Mouse (Mus musculus) lung, embryonic 14.5 days (tissue): ENCODE data around the gene Nhp2. TPM values are rescaled to one million over a fixed set of nuclear protein-coding genes. Genes with fewer than 3 reads are reported as not detected.

Experiments used
- ATAC-seq: fragments of 200-750 bp; cut with Nextera tagmentation; 2 replicates; pipeline ENCODE4 v1.8.0; 2017; ENCODE audit warnings: mild to moderate bottlenecking, moderate TSS enrichment, moderate library complexity; ENCODE audit not compliant: insufficient read depth
- DNase-seq: peaks from one replicate; pipeline ENCODE4 v3.0.0-alpha.2; 2015
- H3K27ac ChIP-seq: fragments of 300-500 bp; sonication (generic); 2 replicates; pipeline ENCODE4 v1.5.1; 2014; ENCODE audit warnings: low read depth, mild to moderate bottlenecking, moderate library complexity
- H3K27me3 ChIP-seq: fragments of 300-500 bp; sonication (generic); 2 replicates; pipeline ENCODE4 v1.6.1; 2014; ENCODE audit warnings: low read length, control low read depth; ENCODE audit not compliant: insufficient read depth
- H3K36me3 ChIP-seq: fragments of 300-500 bp; sonication (generic); 2 replicates; pipeline ENCODE4 v1.6.1; 2014; ENCODE audit warnings: control low read depth; ENCODE audit not compliant: insufficient read depth
- H3K4me1 ChIP-seq: fragments of 300-500 bp; sonication (generic); 2 replicates; pipeline ENCODE4 v1.6.1; 2014; ENCODE audit warnings: antibody characterized with exemption, control low read depth; ENCODE audit not compliant: insufficient read depth
- H3K4me2 ChIP-seq: fragments of 300-500 bp; sonication (generic); 2 replicates; pipeline ENCODE4 v1.6.1; 2014; ENCODE audit warnings: mild to moderate bottlenecking
- H3K4me3 ChIP-seq: fragments of 300-500 bp; sonication (generic); 2 replicates; pipeline ENCODE4 v1.5.1; 2014; ENCODE audit warnings: low read depth, low read length
- H3K9ac ChIP-seq: fragments of 300-500 bp; sonication (generic); 2 replicates; pipeline ENCODE4 v1.6.1; 2014
- H3K9me3 ChIP-seq: fragments of 300-500 bp; sonication (generic); 2 replicates; pipeline ENCODE4 v1.6.1; 2016; ENCODE audit warnings: low read depth, low read length, control low read depth
- CTCF ChIP-seq: IDR thresholded peaks from 2 replicates; pipeline ENCODE4 v1.5.1; 2016; ENCODE audit warnings: antibody characterized with exemption, low read depth
- WGBS: fragments of 180-500 bp; shearing (Covaris S2); extraction: QIAGEN DNeasy Blood & Tissue Kit; methylation state at CpG from one replicate; pipeline ENCODE4 v1.1.7; 2014; 5-methylcytosine and 5-hydroxymethylcytosine counted together
- polyA plus RNA-seq: library from polyadenylated mRNA; unstranded; fragments of >200 nt; fragmentation: Nextera tagmentation; extraction: Ambion mirVana; gene quantifications from 2 replicates; pipeline ENCODE4 v1.2.1, GENCODE M21; 2014

The Nhp2 gene
- polyA plus RNA-seq, 1 experiment from 2014 or later: 187 TPM

DNA sequence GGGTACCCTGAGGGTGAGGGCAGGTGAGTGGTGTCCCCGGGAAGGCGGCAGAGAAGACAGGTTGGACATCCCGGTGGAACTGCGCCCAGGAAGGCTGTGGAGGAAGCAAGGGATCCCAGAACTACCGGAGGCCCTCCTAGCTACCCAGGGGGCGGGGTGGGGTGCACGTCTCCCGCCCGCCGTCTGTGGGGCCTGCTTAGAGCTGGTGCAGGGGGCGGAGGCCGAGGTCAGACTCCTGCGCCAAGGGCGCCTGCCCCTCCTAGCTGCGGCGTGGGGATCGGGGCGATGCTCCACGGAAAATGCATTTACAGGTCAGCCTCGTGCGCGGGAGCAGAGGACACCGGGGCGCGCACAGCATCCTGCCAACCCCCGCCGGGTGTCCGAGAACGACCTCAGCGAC, 30.7 kb downstream of the Nhp2 start:
- no peak for TF ChIP-seq CTCF
- no peak for DNase-seq
- peak overlapping the region; percentile 78 for H3K9ac ChIP-seq
- no peaks in the 10 kb centered on the region for H3K27me3 ChIP-seq
- peaks cover 8% of the 10 kb centered on the region; the same call in 1 of the 2 replicates for H3K4me1 ChIP-seq
- H3K27ac ChIP-seq: peak overlapping the region; percentile 60; the same call in 1 of the 2 replicates
- H3K4me3 ChIP-seq: peak overlapping the region; percentile 68
- peak; percentile 47 for ATAC-seq
- no peaks in the 10 kb centered on the region for H3K9me3 ChIP-seq
- under 1% methylated on average over 30 of the region's 30 CpGs for WGBS
- H3K36me3 ChIP-seq: peaks cover 7% of the 10 kb centered on the region; the same call in 1 of the 2 replicates
- H3K4me2 ChIP-seq: peak overlapping the region; percentile 97

DNA sequence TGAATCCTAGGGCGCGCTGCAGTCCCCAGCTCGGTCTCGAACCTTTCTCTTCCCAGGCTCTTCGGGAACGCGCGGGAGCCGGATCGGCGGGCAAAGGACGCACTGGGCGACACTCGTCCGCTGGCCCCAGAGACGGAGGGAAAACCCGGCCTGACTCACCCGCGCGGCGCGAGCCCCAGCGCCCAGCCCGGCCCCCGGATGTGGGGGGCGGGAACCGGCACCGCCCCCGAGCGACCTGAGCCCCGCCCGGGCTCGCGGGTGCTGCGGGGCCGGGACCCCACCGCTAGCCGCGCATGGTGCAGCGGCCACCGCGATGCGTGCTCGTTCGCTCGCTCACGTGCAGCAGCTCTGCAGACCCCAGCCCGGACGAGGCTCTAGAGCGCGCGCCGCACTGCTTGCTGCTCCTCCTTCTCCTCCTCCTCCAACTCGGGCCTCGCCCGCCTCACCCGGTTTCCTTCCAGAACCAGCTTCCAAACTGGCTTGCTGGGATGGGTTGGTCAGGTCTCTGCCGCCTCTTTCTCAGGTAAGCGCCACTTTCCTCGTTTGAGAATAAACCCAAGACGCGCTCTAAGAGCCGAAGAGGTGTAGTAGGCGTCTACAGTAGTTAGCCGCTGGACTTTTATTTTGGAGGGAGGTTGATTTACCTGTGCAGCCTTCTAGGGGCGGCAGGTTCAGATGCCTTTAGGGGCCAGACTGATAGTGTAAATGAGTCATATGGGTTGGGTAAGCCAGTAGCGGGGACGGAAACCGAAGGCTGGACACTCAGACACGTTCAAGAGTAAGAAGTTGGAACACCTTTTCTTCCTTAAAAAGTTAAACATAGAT, 31.4 kb downstream of the Nhp2 start, which contains the start of the genes N4bp3 and D930048N14Rik:
TSS of gene N4bp3 (minus strand) at position 152 of the 825 bp plus-strand sequence.
TSS of gene D930048N14Rik (plus strand) at position 264 of the 825 bp plus-strand sequence.
- peak within 1 kb of the TSS; percentile 97 for H3K4me2 ChIP-seq
- 0 out of 2 replicates have a peak, but pooled peaks cover 2% of the 10 kb centered on the region for H3K36me3 ChIP-seq
- whole genome bisulfite sequencing: 1% methylated on average over 68 of the region's 70 CpGs
- DNase-seq (peak; percentile 85), ATAC-seq (peak; percentile 74)
- peak within 1 kb of the TSS; percentile 68 for H3K4me3 ChIP-seq
- H3K9me3 ChIP-seq: no peaks in the 10 kb centered on the region
- H3K4me1 ChIP-seq: peaks cover 8% of the 10 kb centered on the region; the same call in 1 of the 2 replicates
- H3K27me3 ChIP-seq: no peaks in the 10 kb centered on the region
- H3K27ac ChIP-seq: peak within 1 kb of the TSS; percentile 60
- TF ChIP-seq CTCF: no peak
- peak within 1 kb of the TSS; percentile 78 for H3K9ac ChIP-seq

- TF ChIP-seq CTCF: no peak
- H3K27me3 ChIP-seq: no peaks in the 10 kb centered on the region
- DNase-seq (no peak), ATAC-seq (no peak)
- H3K27ac ChIP-seq: no peak overlapping the region
- peaks cover 8% of the 10 kb centered on the region; the same call in 1 of the 2 replicates for H3K4me1 ChIP-seq
- H3K9me3 ChIP-seq: no peaks in the 10 kb centered on the region
- H3K9ac ChIP-seq: no peak overlapping the region
- H3K36me3 ChIP-seq: no peaks in the 10 kb centered on the region
- no peak overlapping the region for H3K4me2 ChIP-seq
- 87% methylated on average over 4 of the region's 4 CpGs for WGBS
- H3K4me3 ChIP-seq: no peak overlapping the region
These were observed 33.4 kb downstream of the Nhp2 start for GRCm38 (mm10) chr11:51652889-51653418.

GRCm38 (mm10) chr11:51653736-51654135, 34.2 kb downstream of the Nhp2 start:
- Histone ChIP-seq H3K4me2 (no peak overlapping the region), H3K27me3 (no peaks in the 10 kb centered on the region), H3K4me1 (peaks cover 5% of the 10 kb centered on the region; the same call in 1 of the 2 replicates), H3K36me3 (no peaks in the 10 kb centered on the region), H3K9me3 (no peaks in the 10 kb centered on the region), H3K27ac (no peak overlapping the region), H3K9ac (no peak overlapping the region), H3K4me3 (no peak overlapping the region)
- no peak for ATAC-seq
- no peak for TF ChIP-seq CTCF
- DNase-seq: no peak
- 74% methylated on average over 6 of the region's 6 CpGs for WGBS

- no peak for TF ChIP-seq CTCF
- Histone ChIP-seq H3K27ac (no peak overlapping the region), H3K4me1 (no peaks in the 10 kb centered on the region; the same call in 1 of the 2 replicates), H3K4me2 (no peak overlapping the region), H3K4me3 (no peak overlapping the region), H3K36me3 (no peaks in the 10 kb centered on the region), H3K27me3 (no peaks in the 10 kb centered on the region), H3K9ac (no peak overlapping the region), H3K9me3 (no peaks in the 10 kb centered on the region)
- no peak for ATAC-seq
- no peak for DNase-seq
- 85% methylated on average over 3 of the region's 3 CpGs for WGBS
These were observed 35.4 kb downstream of the Nhp2 start for GRCm38 (mm10) chr11:51654891-51655290.

GRCm38 (mm10) chr11:51656798-51657521, 37.4 kb downstream of the Nhp2 start:
- H3K9ac ChIP-seq: no peak overlapping the region
- no peak for ATAC-seq
- no peak for TF ChIP-seq CTCF
- H3K27me3 ChIP-seq: no peaks in the 10 kb centered on the region
- H3K27ac ChIP-seq: no peak overlapping the region
- H3K36me3 ChIP-seq: no peaks in the 10 kb centered on the region
- DNase-seq: no peak
- no peaks in the 10 kb centered on the region for H3K9me3 ChIP-seq
- H3K4me2 ChIP-seq: no peak overlapping the region
- H3K4me1 ChIP-seq: no peaks in the 10 kb centered on the region; the same call in 1 of the 2 replicates
- no peak overlapping the region for H3K4me3 ChIP-seq
- 69% methylated on average over 10 of the region's 10 CpGs for WGBS

GRCm38 (mm10) chr11:51658291-51658690, 38.8 kb downstream of the Nhp2 start:
- Histone ChIP-seq H3K36me3 (no peaks in the 10 kb centered on the region), H3K4me3 (no peak overlapping the region), H3K4me1 (no peaks in the 10 kb centered on the region; the same call in 1 of the 2 replicates), H3K4me2 (no peak overlapping the region), H3K9ac (no peak overlapping the region), H3K9me3 (no peaks in the 10 kb centered on the region), H3K27ac (no peak overlapping the region), H3K27me3 (no peaks in the 10 kb centered on the region)
- 51% methylated on average over 7 of the region's 7 CpGs for WGBS
- TF ChIP-seq CTCF: no peak
- DNase-seq (no peak), ATAC-seq (no peak)
